Mouse (Mus musculus) limb, embryonic 12.5 days (tissue): Measurements from ENCODE around the gene Gm10477. TPM values are rescaled to one million over a fixed set of nuclear protein-coding genes. Genes with fewer than 3 reads are reported as not detected.

Experiments used
- polyA plus RNA-seq: library from polyadenylated mRNA; unstranded; fragments of >200 nt; fragmentation: Nextera tagmentation; extraction: Ambion mirVana; gene quantifications from 2 replicates; pipeline ENCODE4 v1.2.1, GENCODE M21; 2016

Gm10477 gene
- polyA plus RNA-seq, 1 experiment from 2014 or later: not detected

Other genes with a start within 250 kb of the Gm10477 start
- gene Zfp449, start 178.3 kb upstream of the Gm10477 start, polyA plus RNA-seq: 6.0 and 8.1 TPM in 2 replicates
- 14.1 and 15.0 TPM in 2 replicates for gene Smim10l2a, start 150.2 kb upstream of the Gm10477 start, polyA plus RNA-seq
- 1.3 and 1.5 TPM in 2 replicates for gene Gm2174, start 76.8 kb upstream of the Gm10477 start, polyA plus RNA-seq
- gene Ints6l, start 69.9 kb upstream of the Gm10477 start, polyA plus RNA-seq: 27.1 and 30.0 TPM in 2 replicates
- not detected in 2 replicates for gene Gm648, start 24.9 kb downstream of the Gm10477 start, polyA plus RNA-seq
- 30.2 and 31.6 TPM in 2 replicates for gene Mmgt1, start 73.3 kb downstream of the Gm10477 start, polyA plus RNA-seq
- 13.7 and 14.2 TPM in 2 replicates for gene Slc9a6, start 85.0 kb downstream of the Gm10477 start, polyA plus RNA-seq
- gene Fhl1, start 207.0 kb downstream of the Gm10477 start, polyA plus RNA-seq: 45.1 and 57.1 TPM in 2 replicates